Mouse (Mus musculus) layer of hippocampus, postnatal 25 days (tissue): ENCODE data around the gene Tmem151b. TPM values are rescaled to one million over a fixed set of nuclear protein-coding genes. Genes with fewer than 3 reads are reported as not detected.
A peak's percentile ranks its signal among the peaks of the same experiment; 100 is the strongest.

Source experiments
- DNase-seq, 2 experiments: peaks; one replicate each; pipeline ENCODE4 v3.0.0; 2022; ENCODE audit warnings: mixed read lengths in 2 of 2, low spot score in 1 of 2; ENCODE audit errors: extremely low spot score in 1 of 2
- total RNA-seq, 2 experiments: library from RNA; stranded (reverse); gene quantifications; 2 replicates each; pipeline ENCODE4 v1.2.3; 2021

The Tmem151b gene
- total RNA-seq, 2 experiments from 2014 or later = 113 to 114 TPM

- DNase-seq = no peak
These were observed 17.1 kb upstream of the Tmem151b start for GRCm38 (mm10) chr17:45566360-45567161.

GRCm38 (mm10) chr17:45566031-45566359 is 16.5 kb upstream of the Tmem151b start:
- no peak for DNase-seq

GRCm38 (mm10) chr17:45565103-45565502 is 15.6 kb upstream of the Tmem151b start:
- DNase-seq = no peak

GRCm38 (mm10) chr17:45564531-45565084 is 15.1 kb upstream of the Tmem151b start:
- DNase-seq = no peak

GRCm38 (mm10) chr17:45563655-45564530 is 14.4 kb upstream of the Tmem151b start, which contains the start of gene Slc35b2:
Gene Slc35b2 (plus strand): TSS chr17:45563874.
- DNase-seq = peak; percentile 83 to 88

- no peak for DNase-seq
These were observed 13.7 kb upstream of the Tmem151b start for GRCm38 (mm10) chr17:45563216-45563615.

GRCm38 (mm10) chr17:45559732-45560525 is 10.5 kb upstream of the Tmem151b start:
- no peak for DNase-seq

- DNase-seq = no peak
These were observed 8.8 kb upstream of the Tmem151b start for GRCm38 (mm10) chr17:45557998-45558862.

- DNase-seq = no peak
These were observed 7.9 kb upstream of the Tmem151b start for GRCm38 (mm10) chr17:45557246-45557824.

- DNase-seq = no peak
These were observed 7.2 kb upstream of the Tmem151b start for GRCm38 (mm10) chr17:45556514-45557245.

GRCm38 (mm10) chr17:45556107-45556489 is 6.6 kb upstream of the Tmem151b start:
- no peak for DNase-seq

- peak; percentile 74 to 77 for DNase-seq
These were observed 6.1 kb upstream of the Tmem151b start, which contains the start of gene Nfkbie for GRCm38 (mm10) chr17:45555452-45556106. Gene Nfkbie (plus strand): TSS chr17:45555703.

- DNase-seq = no peak
These were observed 4.9 kb upstream of the Tmem151b start for GRCm38 (mm10) chr17:45554420-45554819.

- DNase-seq = no peak
These were observed 3.6 kb upstream of the Tmem151b start for GRCm38 (mm10) chr17:45553065-45553464.

GRCm38 (mm10) chr17:45551816-45552451 is 2.5 kb upstream of the Tmem151b start:
- DNase-seq = peak; percentile 74 to 84

GRCm38 (mm10) chr17:45551249-45551796 is 1.8 kb upstream of the Tmem151b start:
- no peak for DNase-seq

- no peak for DNase-seq
These were observed 776 bp upstream of the Tmem151b start for GRCm38 (mm10) chr17:45550253-45550652.
